Mouse (Mus musculus) v-Abl transformed pro-B cells (cell line): Measurements from ENCODE around the gene Ifitm3.

ENCODE experiments used
- in situ Hi-C, 2 experiments: fragments of 400-800 bp; cut with MboI; formaldehyde crosslinking; loops; one replicate each; pipeline ENCODE4 v1.15.1; 2025; ENCODE audit not compliant: unreplicated experiment in 2 of 2

Ifitm3 gene

GRCm38 (mm10) chr7:141010593-141010992 lies at the start of gene Ifitm3:
Ifitm3 (minus strand) TSS chr7:141010770.
- in situ Hi-C loops, result loop anchor here (5.0 kb wide), 2 partner anchors 37 to 53 kb away; partner anchors contain the start of genes Gm45717 (in 1 of the 2) and Ifitm2 (in 1 of the 2)

DNA sequence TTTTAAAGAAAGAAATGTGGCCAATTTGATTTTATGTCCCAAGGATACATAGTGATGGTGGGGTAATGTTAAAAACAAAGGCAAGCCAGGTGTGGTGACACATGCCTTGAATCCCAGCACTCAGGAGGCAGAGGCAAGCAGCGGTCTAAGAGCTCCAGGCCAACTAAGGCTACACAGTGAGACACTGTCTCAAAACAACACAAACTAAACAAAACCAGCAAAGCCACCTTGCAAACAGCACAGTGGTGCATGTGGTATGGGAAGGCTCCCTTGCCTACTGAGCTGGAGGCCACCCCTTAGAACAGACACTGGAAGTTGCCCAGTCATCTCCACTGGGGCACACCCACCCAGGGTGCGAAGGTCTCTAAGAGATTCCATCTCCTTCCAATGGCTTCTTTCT lies 49.4 kb upstream of the Ifitm3 start:
- in situ Hi-C loops, result loop anchor here in 1 of 2 experiments (25.0 kb wide), 1 partner anchor 948 kb away; the partner anchor contains the start of genes Echs1, Fuom and Paox

DNA sequence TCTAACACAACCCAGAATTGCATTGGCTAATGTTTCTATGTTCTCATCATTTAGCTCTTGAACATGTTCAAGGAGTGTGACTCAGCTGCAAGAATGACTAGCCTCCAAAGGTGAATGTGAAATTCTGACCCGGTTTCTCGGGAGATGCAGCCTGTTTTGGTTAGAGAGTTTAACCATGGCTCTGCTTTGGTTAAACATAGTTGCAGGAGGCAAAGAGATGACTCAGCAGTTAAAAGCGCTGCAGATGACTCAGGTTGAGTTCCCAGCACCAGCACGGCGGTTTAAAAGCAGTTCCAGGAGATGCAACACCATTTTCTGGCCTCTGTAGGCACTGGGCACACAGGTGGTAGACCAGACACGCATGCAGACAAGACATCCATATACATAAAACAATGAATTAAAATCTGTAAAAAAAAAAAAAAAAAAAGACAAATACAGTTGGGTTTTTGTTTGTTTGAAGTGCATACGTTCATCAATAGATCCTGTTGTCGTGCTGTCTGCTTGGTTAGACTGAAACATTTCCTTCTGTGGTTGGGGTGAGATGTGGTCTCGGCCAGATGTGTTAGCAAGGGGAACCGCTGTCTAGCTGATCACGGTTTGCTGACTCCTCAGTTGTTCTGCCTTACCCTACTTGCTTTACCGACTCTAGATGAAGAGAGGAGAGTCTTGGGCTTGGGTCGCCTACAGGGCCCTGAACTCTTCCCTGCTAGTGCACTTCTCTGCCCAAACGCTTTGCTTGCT lies 48.2 kb upstream of the Ifitm3 start:
- in situ Hi-C loops, result loop anchor here in 1 of 2 experiments (25.0 kb wide), 1 partner anchor 946 kb away; the partner anchor contains the start of genes Echs1, Fuom and Paox

DNA sequence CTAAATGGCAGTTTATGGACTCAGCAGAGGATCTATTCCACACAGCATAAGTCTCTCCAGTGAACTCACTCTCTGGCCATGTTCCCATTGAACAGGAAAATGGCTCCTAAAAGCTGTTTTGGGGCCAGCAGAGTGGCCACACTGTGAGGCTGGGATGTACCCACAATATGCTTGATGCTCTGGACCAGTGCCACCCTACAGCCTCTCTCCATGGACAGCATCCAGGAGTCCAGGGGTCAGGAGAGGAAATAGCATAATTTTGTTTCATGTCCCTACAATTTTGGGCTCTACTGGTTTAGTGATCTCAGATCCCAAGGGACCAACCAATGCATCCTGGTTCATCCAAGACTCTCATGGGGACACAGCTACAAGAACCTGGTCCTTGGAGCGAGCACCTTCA lies 47.0 kb upstream of the Ifitm3 start:
- in situ Hi-C loops, result loop anchor here in 1 of 2 experiments (25.0 kb wide), 1 partner anchor 945 kb away; the partner anchor contains the start of genes Echs1, Fuom and Paox

DNA sequence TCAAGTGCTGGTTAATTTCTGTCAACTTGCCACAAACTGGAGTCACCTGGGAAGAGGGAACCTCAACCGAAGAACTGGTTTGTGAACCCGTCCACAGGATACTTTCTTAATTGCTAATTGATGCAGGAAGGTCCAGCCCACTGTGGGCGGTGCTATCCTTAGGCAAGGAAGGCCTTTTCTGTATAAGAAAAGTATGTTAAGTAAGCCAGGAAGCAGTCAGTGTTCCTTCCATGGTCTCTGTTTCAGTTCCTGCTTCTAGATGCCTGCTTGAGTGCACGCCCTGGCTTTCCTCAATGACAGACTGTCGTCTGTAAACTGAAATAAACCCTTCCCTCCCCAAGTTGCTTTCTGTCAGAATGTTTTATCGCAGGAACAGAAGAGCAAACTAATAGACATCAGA lies 46.4 kb upstream of the Ifitm3 start:
- in situ Hi-C loops, result loop anchor here in 1 of 2 experiments (25.0 kb wide), 1 partner anchor 945 kb away; the partner anchor contains the start of genes Echs1, Fuom and Paox

GRCm38 (mm10) chr7:141055785-141056184 lies 45.2 kb upstream of the Ifitm3 start:
- in situ Hi-C loops, result loop anchor here in 1 of 2 experiments (25.0 kb wide), 1 partner anchor 943 kb away; the partner anchor contains the start of genes Echs1, Fuom and Paox

DNA sequence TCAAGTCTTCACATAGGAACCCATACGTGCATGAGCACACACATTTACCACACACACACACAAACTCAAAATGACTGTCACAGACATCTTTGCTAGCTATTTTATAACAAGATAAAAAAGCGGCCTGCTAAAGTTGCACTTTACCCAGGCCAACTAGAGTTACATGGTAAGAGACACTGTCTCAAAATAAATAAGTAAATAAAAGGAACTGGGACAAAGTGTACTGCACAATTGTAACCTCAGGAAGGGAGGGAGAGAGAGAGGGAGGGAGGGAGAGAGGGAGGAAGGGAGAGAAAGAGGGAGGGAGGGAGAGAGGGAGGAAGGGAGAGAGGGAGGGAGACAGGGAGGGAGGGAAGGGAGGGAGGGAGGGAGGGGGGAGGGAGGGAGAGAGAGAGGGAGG lies 41.9 kb upstream of the Ifitm3 start:
- in situ Hi-C loops, result loop anchor here in 1 of 2 experiments (5.0 to 25.0 kb wide), 3 partner anchors 125 to 940 kb away; partner anchors contain the start of genes Echs1, Fuom and Paox

- in situ Hi-C loops, result loop anchor here in 1 of 2 experiments (5.0 to 25.0 kb wide), 3 partner anchors 125 to 940 kb away; partner anchors contain the start of genes Echs1, Fuom and Paox
These were observed 41.4 kb upstream of the Ifitm3 start for GRCm38 (mm10) chr7:141052016-141052415.

DNA sequence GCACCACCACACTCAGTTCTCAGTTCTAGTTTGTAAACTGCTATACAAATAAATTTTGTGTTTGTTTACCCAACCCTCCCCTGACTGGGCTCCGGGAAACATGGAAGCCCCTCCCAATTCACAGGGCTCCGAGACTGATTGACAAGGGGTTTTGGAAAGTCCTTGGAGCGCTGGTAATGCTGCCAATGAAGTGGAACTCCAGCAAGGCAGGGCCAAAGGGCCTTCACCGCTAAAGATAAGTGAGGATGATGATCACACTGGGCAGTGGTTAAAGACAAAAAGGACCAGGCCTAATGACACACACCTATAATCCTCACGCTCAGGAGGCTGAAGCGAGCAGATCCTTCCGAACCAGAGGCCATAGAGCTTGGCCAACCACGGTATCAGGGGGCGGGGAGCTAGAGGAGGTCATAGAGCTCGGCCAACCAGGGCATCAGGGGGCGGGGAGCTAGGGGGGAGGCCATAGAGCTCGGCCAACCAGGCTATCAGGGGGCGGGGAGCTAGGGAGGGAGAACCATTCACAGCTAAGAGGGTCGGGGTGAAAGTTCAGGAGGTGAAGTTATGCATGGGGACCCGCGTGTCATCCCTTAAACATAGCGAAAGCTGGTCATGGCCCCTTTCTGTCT lies 40.6 kb upstream of the Ifitm3 start:
- in situ Hi-C loops, result loop anchor here in 1 of 2 experiments (5.0 to 25.0 kb wide), 3 partner anchors 126 to 939 kb away; partner anchors contain the start of genes Echs1, Fuom and Paox

DNA sequence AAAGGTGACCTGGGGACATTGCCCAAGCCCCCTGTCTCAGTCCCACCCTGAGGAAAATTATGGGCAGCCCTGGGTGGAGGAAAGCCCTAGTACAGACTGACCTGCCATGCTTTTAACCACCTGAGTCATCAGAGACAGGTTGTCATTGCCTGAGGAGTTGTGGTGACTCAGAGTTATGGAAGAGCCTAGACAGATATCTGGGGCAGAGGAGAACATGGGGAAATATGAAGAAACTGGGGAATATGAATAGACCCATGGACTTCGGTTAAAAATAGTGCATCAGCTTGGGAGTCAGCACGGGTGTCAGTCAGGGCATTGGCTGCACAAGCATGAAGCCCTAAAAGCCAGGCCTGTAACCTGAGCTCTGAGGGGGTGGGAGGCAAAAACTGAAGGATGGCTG lies 38.8 kb upstream of the Ifitm3 start:
- in situ Hi-C loops, result loop anchor here (5.0 kb wide), 4 partner anchors 37 to 207 kb away; partner anchors contain the start of genes Gm45717 (in 2 of the 2), Ifitm2 (in 2 of the 2) and Ifitm3 (in 2 of the 2)

DNA sequence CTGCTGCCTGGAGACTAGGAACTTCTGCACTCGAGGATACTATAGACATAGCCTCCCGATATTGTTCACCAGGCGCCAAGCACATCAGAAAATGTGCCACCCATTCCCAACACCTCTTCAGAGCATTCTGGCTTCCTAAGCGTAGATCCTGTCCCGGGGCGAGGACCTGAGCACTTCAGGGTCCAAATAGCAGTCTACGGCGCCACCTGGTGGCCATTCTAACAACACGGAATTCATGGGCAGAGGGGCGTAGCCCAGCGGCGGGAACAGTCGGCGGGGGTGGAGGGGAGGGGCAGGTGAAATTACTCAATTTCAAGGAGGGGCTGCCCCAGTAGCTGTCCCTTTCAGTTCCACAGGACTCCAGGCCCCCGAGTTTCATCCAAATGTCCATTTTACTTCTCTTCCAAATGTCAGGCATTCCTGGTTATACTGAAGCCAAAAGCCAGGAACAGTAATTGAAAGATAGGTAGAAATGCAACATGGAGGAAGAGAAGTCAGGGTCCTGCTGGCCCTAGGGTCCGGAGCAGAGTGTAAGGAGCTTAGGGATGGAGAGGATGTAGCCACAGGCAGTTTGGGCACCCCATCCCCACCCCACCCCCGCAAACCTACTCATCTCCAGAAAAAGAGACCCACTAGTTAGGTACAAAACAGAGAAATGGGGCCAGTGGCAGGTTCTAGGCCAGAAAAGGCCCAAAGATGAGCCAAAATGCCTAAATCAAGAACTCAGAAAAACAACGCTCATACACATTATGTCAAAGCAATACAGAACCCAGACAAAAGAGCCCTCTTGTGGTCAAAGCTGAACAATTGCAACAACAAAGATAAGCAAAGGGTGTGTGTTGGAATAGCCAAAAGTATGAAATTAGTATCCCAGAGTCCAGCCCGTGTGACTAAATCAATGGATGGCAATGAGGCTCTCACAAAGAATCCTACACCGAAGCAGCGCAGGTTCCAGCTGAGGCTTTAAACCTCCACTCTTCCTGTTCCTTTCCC lies 38.0 kb upstream of the Ifitm3 start:
- in situ Hi-C loops, result loop anchor here (5.0 kb wide), 4 partner anchors 36 to 206 kb away; partner anchors contain the start of genes Gm45717 (in 2 of the 2), Ifitm2 (in 2 of the 2) and Ifitm3 (in 2 of the 2)

DNA sequence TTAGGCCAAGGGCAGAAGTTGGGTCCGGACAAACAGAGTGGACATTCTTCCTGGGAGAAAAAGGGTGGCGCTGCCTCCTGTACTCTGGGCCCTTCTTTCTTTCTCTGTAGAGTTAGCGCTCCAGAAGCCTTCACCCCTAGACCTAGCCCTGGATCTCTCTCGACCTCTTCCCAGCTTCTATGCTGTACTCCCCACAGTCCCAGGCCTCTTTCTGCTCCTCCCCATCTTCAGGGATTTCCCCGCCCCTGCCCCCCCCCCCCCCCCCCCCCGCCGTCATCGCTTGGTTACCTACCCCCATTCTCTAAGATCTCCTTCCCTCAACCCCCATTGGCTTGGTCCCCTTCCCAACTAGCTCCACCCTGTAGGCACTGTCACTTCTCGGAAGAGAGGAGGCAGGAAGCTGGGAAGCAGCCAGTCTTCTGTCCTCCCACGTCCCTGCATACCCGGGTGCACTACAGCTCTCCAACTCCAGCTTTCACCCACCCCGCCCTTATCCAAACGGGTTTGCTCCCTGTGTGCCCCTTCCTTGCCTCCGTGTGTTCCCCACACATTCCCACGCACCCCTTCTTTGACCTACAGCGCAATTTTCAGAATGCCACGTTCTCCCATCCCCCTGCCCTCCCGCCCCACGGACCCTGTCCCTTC lies 37.1 kb upstream of the Ifitm3 start:
- in situ Hi-C loops, result loop anchor here (5.0 kb wide), 4 partner anchors 35 to 205 kb away; partner anchors contain the start of genes Gm45717 (in 2 of the 2), Ifitm2 (in 2 of the 2) and Ifitm3 (in 2 of the 2)

GRCm38 (mm10) chr7:141046931-141047580 lies 36.5 kb upstream of the Ifitm3 start:
- in situ Hi-C loops, result loop anchor here (5.0 kb wide), 4 partner anchors 35 to 205 kb away; partner anchors contain the start of genes Gm45717 (in 2 of the 2), Ifitm2 (in 2 of the 2) and Ifitm3 (in 2 of the 2)

DNA sequence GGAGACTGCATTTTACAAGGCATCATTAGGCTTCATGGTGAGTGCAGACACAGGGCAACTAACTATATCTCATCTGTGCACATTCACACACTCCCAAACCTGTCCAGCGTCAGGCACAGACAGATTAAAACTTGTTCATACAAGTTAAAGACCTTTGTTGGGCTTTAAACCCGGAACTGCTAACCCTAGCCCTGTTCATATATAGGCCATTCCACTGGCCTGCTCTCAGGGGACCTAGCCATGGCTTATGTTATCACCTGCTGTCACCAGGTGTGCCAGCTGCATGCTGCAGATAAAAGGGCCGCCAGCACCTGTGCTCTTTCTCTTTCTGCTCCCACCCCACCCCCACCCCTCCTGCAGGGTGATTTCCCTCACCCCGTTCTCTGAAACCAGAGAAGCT lies 32.0 kb upstream of the Ifitm3 start:
- in situ Hi-C loops, result no loop called here

- in situ Hi-C loops, result no loop called here
These were observed 31.1 kb upstream of the Ifitm3 start for GRCm38 (mm10) chr7:141041661-141042060.

- in situ Hi-C loops, result no loop called here
These were observed 30.5 kb upstream of the Ifitm3 start for GRCm38 (mm10) chr7:141040867-141041606.

DNA sequence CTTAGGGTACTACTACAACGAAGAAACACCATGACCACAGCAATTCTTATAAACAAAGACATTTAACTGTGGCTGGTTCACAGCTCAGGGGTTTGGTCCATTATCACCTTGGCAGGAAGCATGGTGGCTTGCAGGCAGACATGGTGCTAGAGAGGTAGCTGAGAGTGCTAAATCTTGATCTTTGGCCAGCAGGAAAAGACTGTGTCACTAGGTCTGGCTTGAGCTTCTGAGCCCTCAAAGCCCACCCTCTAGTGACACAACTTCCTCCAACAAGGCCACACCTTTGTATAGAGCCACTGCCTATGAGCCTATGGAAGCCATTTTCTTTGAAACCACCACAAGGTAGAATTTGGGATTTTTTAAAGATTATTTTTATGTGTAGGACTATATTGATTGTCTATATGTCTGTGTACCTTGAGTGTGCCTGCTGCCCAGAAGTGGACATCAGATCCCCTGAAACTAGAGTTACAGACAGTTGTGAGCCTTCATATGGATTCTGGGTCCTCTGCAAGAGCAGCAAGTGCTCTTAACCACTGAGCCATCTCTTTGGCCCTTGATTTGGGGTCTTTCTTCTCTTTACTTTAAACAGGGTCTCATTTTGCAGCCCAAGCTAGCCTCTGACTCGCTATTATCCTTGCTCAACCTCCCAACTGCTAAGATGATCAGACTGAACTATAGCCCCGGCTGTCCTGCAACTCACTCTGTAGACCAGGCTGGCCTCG lies 29.0 kb upstream of the Ifitm3 start:
- in situ Hi-C loops, result no loop called here
